Mouse (Mus musculus) liver, embryonic 14.5 days (tissue): ENCODE measurements around the gene Nr1d1.

Experiments used
- CTCF ChIP-seq: IDR thresholded peaks from 2 replicates; pipeline ENCODE4 v1.5.1; 2016; ENCODE audit warnings: antibody characterized with exemption, low read depth, control low read depth
- EP300 ChIP-seq: IDR thresholded peaks from 2 replicates; pipeline ENCODE4 v1.6.1; 2016; ENCODE audit warnings: antibody characterized with exemption, low read depth

DNA sequence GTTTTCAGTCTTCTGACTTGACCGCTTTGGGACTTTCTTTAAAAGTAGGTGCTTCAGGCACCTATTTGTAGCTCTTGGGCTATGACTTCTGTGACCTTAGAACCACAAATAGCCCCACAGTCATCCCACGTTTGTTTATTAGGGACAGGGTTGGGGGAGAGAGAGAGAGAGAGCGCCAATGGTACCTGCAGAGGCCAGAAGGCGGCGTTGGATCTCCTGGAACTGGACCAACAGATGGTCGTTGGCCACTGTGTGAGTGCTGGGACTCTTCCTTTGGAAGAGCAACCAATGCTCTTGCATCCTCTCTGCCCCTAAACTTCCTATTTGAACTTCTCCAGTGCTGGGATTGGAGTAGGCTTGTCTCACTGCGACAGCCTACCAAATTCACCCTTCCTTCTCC lies 12.1 kb upstream of the Nr1d1 start:
- TF ChIP-seq CTCF = no peak
- no peak for TF ChIP-seq EP300
